Mouse (Mus musculus) lung, postnatal 0 days (tissue): ENCODE data around the gene U2surp. TPM values are rescaled to one million over a fixed set of nuclear protein-coding genes. Genes with fewer than 3 reads are reported as not detected.
A peak's percentile ranks its signal among the peaks of the same experiment; 100 is the strongest.

Experiments
- ATAC-seq: fragments of 200-750 bp; cut with Nextera tagmentation; 2 replicates; pipeline ENCODE4 v1.8.0; 2017; ENCODE audit warnings: moderate library complexity
- DNase-seq: peaks from one replicate; pipeline ENCODE4 v3.0.0-alpha.2; 2016; ENCODE audit warnings: low spot score
- H3K27ac ChIP-seq: fragments of 300-500 bp; sonication (generic); 2 replicates; pipeline ENCODE4 v1.5.1; 2014; ENCODE audit warnings: antibody characterized with exemption, mild to moderate bottlenecking, low read length, mixed read lengths
- H3K27me3 ChIP-seq: fragments of 300-500 bp; sonication (generic); replicated peaks from 2 replicates; pipeline ENCODE4 v1.6.1; 2014; ENCODE audit warnings: low read length, mixed read lengths; ENCODE audit not compliant: insufficient read depth
- H3K36me3 ChIP-seq: fragments of 300-500 bp; sonication (generic); 2 replicates; pipeline ENCODE4 v1.6.1; 2014; ENCODE audit warnings: low read length, mixed read lengths; ENCODE audit not compliant: insufficient read depth
- H3K4me1 ChIP-seq: fragments of 300-500 bp; sonication (generic); 2 replicates; pipeline ENCODE4 v1.6.1; 2014; ENCODE audit warnings: antibody characterized with exemption, low read depth, low read length, mixed read lengths; ENCODE audit not compliant: insufficient read depth
- H3K4me2 ChIP-seq: fragments of 300-500 bp; sonication (generic); replicated peaks from 2 replicates; pipeline ENCODE4 v1.6.1; 2014; ENCODE audit warnings: low read depth, mild to moderate bottlenecking, low read length, moderate library complexity, mixed read lengths
- H3K4me3 ChIP-seq: fragments of 300-500 bp; sonication (generic); 2 replicates; pipeline ENCODE4 v1.5.1; 2014; ENCODE audit warnings: low read depth, low read length
- H3K9ac ChIP-seq: fragments of 300-500 bp; sonication (generic); replicated peaks from 2 replicates; pipeline ENCODE4 v1.6.1; 2014; ENCODE audit warnings: low read depth, mild to moderate bottlenecking
- H3K9me3 ChIP-seq: fragments of 300-500 bp; sonication (generic); 2 replicates; pipeline ENCODE4 v1.6.1; 2016; ENCODE audit warnings: low read length, mixed read lengths
- CTCF ChIP-seq: IDR thresholded peaks from 2 replicates; pipeline ENCODE4 v1.5.1; 2016; ENCODE audit warnings: antibody characterized with exemption, mild to moderate bottlenecking
- EP300 ChIP-seq: IDR thresholded peaks from 2 replicates; pipeline ENCODE4 v1.6.1; 2016; ENCODE audit warnings: antibody characterized with exemption, mild to moderate bottlenecking, control low read depth
- WGBS: fragments of 180-500 bp; shearing (Covaris S2); extraction: QIAGEN DNeasy Blood & Tissue Kit; methylation state at CpG from one replicate; pipeline ENCODE4 v1.1.7; 2014; 5-methylcytosine and 5-hydroxymethylcytosine counted together
- polyA plus RNA-seq: library from polyadenylated mRNA; unstranded; fragments of >200 nt; fragmentation: Nextera tagmentation; extraction: Ambion mirVana; gene quantifications from 2 replicates; pipeline ENCODE4 v1.2.1, GENCODE M21; 2015

U2surp gene
- polyA plus RNA-seq, 1 experiment from 2014 or later = 73.2 TPM

- H3K9me3 ChIP-seq = no peaks in the 10 kb centered on the region
- no peaks in the 10 kb centered on the region for H3K27me3 ChIP-seq
- H3K4me3 ChIP-seq = no peak overlapping the region
- no peaks in the 10 kb centered on the region for H3K4me1 ChIP-seq
- TF ChIP-seq CTCF (peak; percentile 74), EP300 (no peak)
- H3K4me2 ChIP-seq = no peak overlapping the region
- H3K27ac ChIP-seq = no peak overlapping the region
- peak; percentile 46 for DNase-seq
- H3K9ac ChIP-seq = no peak overlapping the region
- H3K36me3 ChIP-seq = no peaks in the 10 kb centered on the region
- ATAC-seq = peak; percentile 44; the same call in 1 of the 2 replicates
- WGBS = 45% methylated on average over 4 of the region's 4 CpGs
Measured at GRCm38 (mm10) chr9:95540487-95540886, 28.7 kb upstream of the U2surp start.

DNA sequence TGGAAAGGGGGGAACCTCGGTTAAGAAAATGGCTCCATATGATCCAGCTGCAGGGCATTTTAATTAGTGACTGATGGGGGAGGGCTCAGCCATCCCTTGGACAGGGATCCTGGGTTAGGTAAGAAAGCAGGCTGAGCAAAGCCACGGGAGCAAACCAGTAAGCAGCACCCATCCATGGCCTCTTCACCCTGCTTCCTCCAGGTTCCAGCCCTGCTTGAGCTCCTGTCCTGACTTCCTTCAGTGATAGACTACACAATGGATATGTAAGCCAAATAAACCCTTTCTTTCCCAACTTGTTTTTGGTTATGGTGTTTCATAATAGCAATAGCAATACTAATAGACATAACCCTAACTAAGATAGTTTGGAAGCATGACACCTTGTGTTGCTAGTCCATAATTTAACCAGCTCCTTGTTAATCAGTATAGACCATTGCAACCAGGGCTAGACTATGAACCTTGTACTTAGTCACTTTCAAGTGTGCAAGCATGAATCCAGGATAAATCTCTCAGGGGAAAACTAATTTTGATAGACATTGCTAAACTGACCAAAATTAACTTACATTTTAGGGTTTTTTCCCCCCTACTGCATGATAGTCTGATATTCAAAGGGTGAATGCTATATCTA is 27.5 kb upstream of the U2surp start:
- H3K27me3 ChIP-seq = no peaks in the 10 kb centered on the region
- H3K9me3 ChIP-seq = no peaks in the 10 kb centered on the region
- ATAC-seq = no peak
- DNase-seq = no peak
- WGBS = 73% methylated on average over 2 of the region's 2 CpGs
- no peaks in the 10 kb centered on the region for H3K36me3 ChIP-seq
- H3K4me3 ChIP-seq = no peak overlapping the region
- H3K27ac ChIP-seq = no peak overlapping the region
- no peak overlapping the region for H3K4me2 ChIP-seq
- H3K4me1 ChIP-seq = no peaks in the 10 kb centered on the region
- no peak for TF ChIP-seq CTCF
- no peak overlapping the region for H3K9ac ChIP-seq

GRCm38 (mm10) chr9:95533817-95534216 is 22.0 kb upstream of the U2surp start:
- H3K27ac ChIP-seq = no peak overlapping the region
- no peak overlapping the region for H3K9ac ChIP-seq
- no peaks in the 10 kb centered on the region for H3K9me3 ChIP-seq
- 33% methylated on average over 6 of the region's 6 CpGs for WGBS
- peak; percentile 59 for DNase-seq
- no peak overlapping the region for H3K4me3 ChIP-seq
- H3K4me1 ChIP-seq = no peaks in the 10 kb centered on the region
- ATAC-seq = no peak
- no peaks in the 10 kb centered on the region for H3K36me3 ChIP-seq
- H3K4me2 ChIP-seq = no peak overlapping the region
- TF ChIP-seq CTCF (peak; percentile 62), EP300 (no peak)
- no peaks in the 10 kb centered on the region for H3K27me3 ChIP-seq

DNA sequence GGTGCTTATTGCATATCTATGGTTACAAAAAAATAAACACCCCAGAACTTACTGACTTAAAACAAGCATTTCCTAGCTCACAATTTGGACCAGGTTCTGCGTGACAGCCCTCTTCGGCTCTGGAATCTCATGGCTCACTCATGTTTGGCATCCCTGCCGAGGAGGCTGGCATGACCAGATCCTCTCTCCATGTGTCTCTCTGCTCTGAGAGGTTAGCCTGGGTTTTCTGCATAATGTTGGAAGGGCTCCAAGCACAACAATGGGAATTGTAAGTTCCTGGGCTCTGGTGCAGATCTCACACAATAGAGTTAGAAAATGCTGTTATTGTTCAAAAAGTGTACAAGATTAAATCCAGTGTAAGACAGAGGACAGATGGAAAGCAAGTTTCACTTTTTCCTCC is 19.3 kb upstream of the U2surp start:
- no peaks in the 10 kb centered on the region for H3K4me1 ChIP-seq
- 66% methylated on average over 3 of the region's 3 CpGs for WGBS
- H3K36me3 ChIP-seq = no peaks in the 10 kb centered on the region
- no peak for TF ChIP-seq CTCF
- TF ChIP-seq EP300 = no peak
- H3K4me3 ChIP-seq = no peak overlapping the region
- H3K9ac ChIP-seq = no peak overlapping the region
- H3K27me3 ChIP-seq = no peaks in the 10 kb centered on the region
- DNase-seq = no peak
- H3K9me3 ChIP-seq = no peaks in the 10 kb centered on the region
- H3K4me2 ChIP-seq = no peak overlapping the region
- H3K27ac ChIP-seq = no peak overlapping the region
- ATAC-seq = no peak

DNA sequence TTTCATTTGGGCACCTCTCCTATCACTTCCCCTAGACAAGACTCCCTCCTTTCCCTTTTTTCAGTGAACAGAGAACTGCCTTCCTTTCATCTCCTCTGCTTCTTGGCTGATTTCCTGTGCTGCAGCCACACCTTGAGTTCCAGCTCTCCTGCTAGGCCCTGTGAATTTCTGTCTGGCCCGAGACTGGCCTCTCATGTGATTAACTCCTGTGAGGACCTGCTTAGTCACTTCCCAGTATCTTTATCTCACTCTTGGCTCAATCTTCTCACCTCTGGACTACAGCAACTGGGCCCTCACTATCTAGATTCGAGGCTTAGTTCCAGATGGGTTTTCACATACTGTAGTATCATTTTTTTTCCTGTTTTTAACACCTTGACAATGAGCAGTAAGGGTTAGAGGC is 15.9 kb upstream of the U2surp start:
- TF ChIP-seq CTCF = no peak
- TF ChIP-seq EP300 = no peak
- Histone ChIP-seq H3K9ac (no peak overlapping the region), H3K4me1 (no peaks in the 10 kb centered on the region), H3K4me2 (no peak overlapping the region), H3K9me3 (no peaks in the 10 kb centered on the region), H3K36me3 (no peaks in the 10 kb centered on the region), H3K27me3 (no peaks in the 10 kb centered on the region), H3K27ac (no peak overlapping the region), H3K4me3 (no peak overlapping the region)
- WGBS = 22% methylated on average over 2 of the region's 2 CpGs
- no peak for DNase-seq
- ATAC-seq = no peak

- no peaks in the 10 kb centered on the region for H3K9me3 ChIP-seq
- H3K27ac ChIP-seq = no peak overlapping the region
- no peak overlapping the region for H3K4me2 ChIP-seq
- no peak overlapping the region for H3K9ac ChIP-seq
- ATAC-seq (no peak), DNase-seq (peak; percentile 46)
- no peaks in the 10 kb centered on the region for H3K4me1 ChIP-seq
- H3K4me3 ChIP-seq = no peak overlapping the region
- TF ChIP-seq EP300 (no peak), CTCF (peak; percentile 58)
- 24% methylated on average over 2 of the region's 2 CpGs for WGBS
- H3K27me3 ChIP-seq = no peaks in the 10 kb centered on the region
- H3K36me3 ChIP-seq = no peaks in the 10 kb centered on the region
Measured at GRCm38 (mm10) chr9:95525961-95526360, 14.2 kb upstream of the U2surp start.

DNA sequence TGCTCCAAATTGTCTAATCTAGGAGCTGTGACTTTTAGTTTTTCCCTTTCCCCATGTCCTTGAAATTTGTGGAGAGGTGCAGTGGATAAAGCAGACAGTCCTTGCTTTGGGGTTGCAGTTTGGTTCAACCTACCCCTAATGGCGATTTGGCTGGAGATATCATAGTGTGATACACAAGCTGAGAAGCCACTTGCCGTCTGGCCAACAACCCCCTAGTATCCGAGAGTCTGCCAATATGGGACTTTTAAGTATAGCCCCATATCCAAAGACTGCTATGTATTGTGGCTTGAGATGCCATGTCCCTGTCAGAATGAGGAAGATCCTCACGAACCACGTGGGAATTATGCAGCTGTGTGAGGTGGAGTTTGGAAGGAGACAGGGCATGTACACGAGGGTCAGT is 13.6 kb upstream of the U2surp start:
- Histone ChIP-seq H3K4me2 (no peak overlapping the region), H3K9me3 (no peaks in the 10 kb centered on the region), H3K4me3 (no peak overlapping the region), H3K27me3 (no peaks in the 10 kb centered on the region), H3K4me1 (no peaks in the 10 kb centered on the region), H3K9ac (no peak overlapping the region), H3K27ac (no peak overlapping the region), H3K36me3 (no peaks in the 10 kb centered on the region)
- ATAC-seq (no peak), DNase-seq (no peak)
- TF ChIP-seq CTCF = no peak
- no peak for TF ChIP-seq EP300
- whole genome bisulfite sequencing = 77% methylated on average over 6 of the region's 6 CpGs
